Mouse (Mus musculus): Measurements from ENCODE around the gene Cpne9.

- TF ChIP-seq CTCF (IDR thresholded peaks at IDR 0.05; ENCODE audit: low read depth) (peak; percentile 65), EP300 (IDR thresholded peaks at IDR 0.05; ENCODE audit: low read depth) (no peak)
Measured at GRCm38 (mm10) chr6:113308141-113308540, 26.0 kb downstream of the Cpne9 start.

Data from liver, postnatal 0 days (tissue).